Comparison of ENCODE assay signal across 28 mouse cellular contexts in genomic region chr6:28308929-28309328, GRCm38 (mm10).
"Had no signal": no experiment of that assay in that cellular context is flagged by ENCODE, and none has a peak within 500 bp of the region (broad histone marks: within the 10 kb centered on the region; RNA-seq: fewer than 3 reads in every experiment).

No protein-coding gene starts in this region.

- ATAC-seq: liver, embryonic 12.5 days; liver, postnatal 0 days; lung, postnatal 0 days; midbrain, embryonic 13.5 days; midbrain, embryonic 15.5 days; midbrain, embryonic 16.5 days had no signal

- H3K4me3 ChIP-seq: left cerebral cortex, adult 2 months; limb, embryonic 10.5 days; limb, embryonic 12.5 days; limb, embryonic 13.5 days; limb, embryonic 15.5 days; liver, embryonic 12.5 days; liver, embryonic 13.5 days; liver, embryonic 15.5 days; lung, embryonic 15.5 days; megakaryocyte, embryonic 14.5 days; midbrain, embryonic 10.5 days; midbrain, embryonic 12.5 days; midbrain, embryonic 13.5 days; midbrain, embryonic 15.5 days; myocyte had no signal

- H3K9me3 ChIP-seq: limb, embryonic 10.5 days; limb, embryonic 12.5 days; limb, embryonic 13.5 days; limb, embryonic 15.5 days; liver, embryonic 12.5 days; liver, embryonic 13.5 days; liver, embryonic 15.5 days; lung, embryonic 15.5 days; megakaryocyte, embryonic 14.5 days; midbrain, embryonic 10.5 days; midbrain, embryonic 12.5 days; midbrain, embryonic 13.5 days; midbrain, embryonic 15.5 days had no signal

- H3K36me3 ChIP-seq: limb, embryonic 10.5 days; limb, embryonic 12.5 days; limb, embryonic 13.5 days; limb, embryonic 15.5 days; liver, embryonic 12.5 days; liver, embryonic 13.5 days; liver, embryonic 15.5 days; lung, embryonic 15.5 days; midbrain, embryonic 13.5 days; midbrain, embryonic 15.5 days had no signal

- H3K27ac ChIP-seq: left cerebral cortex, adult 2 months; limb, embryonic 10.5 days; limb, embryonic 12.5 days; limb, embryonic 13.5 days; limb, embryonic 15.5 days; liver, embryonic 12.5 days; liver, embryonic 13.5 days; liver, embryonic 14.5 days; liver, embryonic 15.5 days; lung, embryonic 15.5 days; macrophage; midbrain, embryonic 10.5 days; midbrain, embryonic 12.5 days; midbrain, embryonic 13.5 days; midbrain, embryonic 15.5 days had no signal

- H3K4me1 ChIP-seq: limb, embryonic 10.5 days; limb, embryonic 12.5 days; limb, embryonic 13.5 days; limb, embryonic 15.5 days; liver, embryonic 12.5 days; liver, embryonic 13.5 days; liver, embryonic 15.5 days; lung, embryonic 15.5 days; midbrain, embryonic 10.5 days; midbrain, embryonic 12.5 days; midbrain, embryonic 13.5 days; midbrain, embryonic 15.5 days had no signal

- H3K9ac ChIP-seq: limb, embryonic 12.5 days; limb, embryonic 13.5 days; limb, embryonic 15.5 days; liver, embryonic 12.5 days; liver, embryonic 13.5 days; liver, embryonic 14.5 days; liver, embryonic 15.5 days; liver, postnatal 0 days; lung, embryonic 14.5 days; lung, embryonic 15.5 days; midbrain, embryonic 12.5 days; midbrain, embryonic 13.5 days; midbrain, embryonic 15.5 days had no signal

- H3K27me3 ChIP-seq: limb, embryonic 12.5 days; limb, embryonic 13.5 days; limb, embryonic 15.5 days; liver, embryonic 12.5 days; liver, embryonic 13.5 days; liver, embryonic 15.5 days; lung, embryonic 15.5 days; midbrain, embryonic 12.5 days; midbrain, embryonic 13.5 days; midbrain, embryonic 15.5 days had no signal

- DNase-seq: left cerebral cortex, postnatal 4 days; liver; liver, embryonic 13.5 days; liver, postnatal 0 days; lung, adult 18-20 months; lung, adult 2 months; lung, postnatal 10 days; lung, postnatal 14 days; lung, postnatal 4 days had no signal
